Mouse (Mus musculus): ENCODE measurements around the gene Prkd3.

GRCm38 (mm10) chr17:78953240-78953639 is 67.4 kb downstream of the Prkd3 start:
- TF ChIP-seq CTCF (IDR thresholded peaks at IDR 0.05; ENCODE audit: borderline replicate concordance, insufficient read depth, low read length) = no peak
- TF ChIP-seq POLR2A (IDR thresholded peaks at IDR 0.05; ENCODE audit: low read depth, low read length) = no peak
